Mouse (Mus musculus) embryonic fibroblast, embryonic 13.5 days (primary cell): ENCODE results near the gene Olfr2. TPM values are rescaled to one million over a fixed set of nuclear protein-coding genes. Genes with fewer than 3 reads are reported as not detected.
"Not testable (repeated sequence)": the region's sequence is repeated elsewhere in the genome, so short reads cannot be mapped to it uniquely, and the experiment has no call there.

Experiments used
- H3K27ac ChIP-seq: 2 replicates; pipeline ENCODE4 v1.5.1; 2012; ENCODE audit warnings: low read length, control low read depth, inconsistent platforms; ENCODE audit not compliant: insufficient read depth
- H3K4me1 ChIP-seq: 2 replicates; pipeline ENCODE4 v1.6.1; 2011; ENCODE audit warnings: low read length; ENCODE audit not compliant: control insufficient read depth, insufficient read depth
- H3K4me3 ChIP-seq: 2 replicates; pipeline ENCODE4 v1.5.1; 2011; ENCODE audit warnings: mild to moderate bottlenecking, control low read depth, low read length; ENCODE audit not compliant: insufficient read depth
- CTCF ChIP-seq: IDR thresholded peaks from 2 replicates; pipeline ENCODE4 v1.5.1; 2011; ENCODE audit warnings: mild to moderate bottlenecking, control low read depth, low read length, moderate library complexity, borderline replicate concordance; ENCODE audit not compliant: insufficient read depth
- POLR2A ChIP-seq: IDR thresholded peaks from 2 replicates; pipeline ENCODE4 v1.6.1; 2011; ENCODE audit warnings: low read depth, mild to moderate bottlenecking, control low read depth, low read length, moderate library complexity
- polyA plus RNA-seq: library from polyadenylated mRNA; stranded (reverse); fragments of >200 nt; gene quantifications from 2 replicates; pipeline ENCODE4 v1.2.4, GENCODE M21; 2011; ENCODE audit warnings: low read depth; ENCODE audit not compliant: missing spikeins, insufficient read length

Gene Olfr2
- not detected in 2 replicates for polyA plus RNA-seq

GRCm38 (mm10) chr7:107005972-107006371 lies at the start of gene Olfr2:
Olfr2 (minus strand) TSS chr7:107006072.
- Histone ChIP-seq H3K4me3 (no peak within 1 kb of the TSS), H3K4me1 (no peaks in the 10 kb centered on the region), H3K27ac (no peak within 1 kb of the TSS)
- TF ChIP-seq CTCF: no peak
- TF ChIP-seq POLR2A: no peak

- no peak for TF ChIP-seq POLR2A
- no peak overlapping the region for H3K27ac ChIP-seq
- no peak overlapping the region for H3K4me3 ChIP-seq
- no peaks in the 10 kb centered on the region for H3K4me1 ChIP-seq
These were observed 41.7 kb upstream of the Olfr2 start for GRCm38 (mm10) chr7:107047578-107047977.

DNA sequence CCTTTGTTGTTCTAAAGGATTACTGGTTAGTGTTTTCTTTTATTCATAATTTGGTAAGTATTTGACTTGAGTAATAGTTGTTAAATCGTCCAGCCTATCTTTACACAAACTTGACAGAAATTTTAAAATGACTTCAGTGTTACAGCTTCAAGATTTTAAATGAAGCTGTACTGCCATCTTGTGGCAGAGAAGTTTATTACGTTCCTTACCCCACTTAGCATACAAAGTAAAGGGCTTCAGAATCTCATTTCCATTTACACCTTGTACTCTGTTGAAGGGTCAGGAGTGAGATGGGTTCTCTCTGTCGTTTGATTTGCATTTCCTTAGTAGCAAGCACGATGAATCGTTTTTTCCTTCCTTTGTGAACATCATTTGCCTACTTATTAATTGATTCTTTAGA lies 40.0 kb upstream of the Olfr2 start:
- no peaks in the 10 kb centered on the region for H3K4me1 ChIP-seq
- no peak overlapping the region for H3K27ac ChIP-seq
- H3K4me3 ChIP-seq: no peak overlapping the region
- no peak for TF ChIP-seq CTCF
- no peak for TF ChIP-seq POLR2A

GRCm38 (mm10) chr7:107044407-107044806 lies 38.5 kb upstream of the Olfr2 start:
- no peaks in the 10 kb centered on the region for H3K4me1 ChIP-seq

GRCm38 (mm10) chr7:107043136-107043535 lies 37.3 kb upstream of the Olfr2 start:
- Histone ChIP-seq H3K27ac (no peak overlapping the region), H3K4me1 (no peaks in the 10 kb centered on the region), H3K4me3 (no peak overlapping the region)
- no peak for TF ChIP-seq POLR2A
- TF ChIP-seq CTCF: no peak

More at GRCm38 (mm10) chr7:107044407-107044806, 38.5 kb upstream of the Olfr2 start:
- TF ChIP-seq POLR2A (no peak), CTCF (no peak)
- Histone ChIP-seq H3K27ac (no peak overlapping the region), H3K4me3 (no peak overlapping the region)

- TF ChIP-seq POLR2A (no peak), CTCF (no peak)
- Histone ChIP-seq H3K4me3 (no peak overlapping the region), H3K4me1 (no peaks in the 10 kb centered on the region), H3K27ac (no peak overlapping the region)
These were observed 34.2 kb upstream of the Olfr2 start for GRCm38 (mm10) chr7:107039934-107040563.

GRCm38 (mm10) chr7:107030874-107031273 lies 25.0 kb upstream of the Olfr2 start, which contains the start of gene Olfr713:
Olfr713 (plus strand) TSS chr7:107031174.
- H3K27ac ChIP-seq: no peak within 1 kb of the TSS
- no peaks in the 10 kb centered on the region for H3K4me1 ChIP-seq
- no peak within 1 kb of the TSS for H3K4me3 ChIP-seq
- TF ChIP-seq CTCF (no peak), POLR2A (no peak)

GRCm38 (mm10) chr7:107004169-107004568 lies 1.7 kb downstream of the Olfr2 start:
- TF ChIP-seq POLR2A (no peak), CTCF (no peak)
- Histone ChIP-seq H3K4me3 (no peak overlapping the region), H3K27ac (no peak overlapping the region), H3K4me1 (no peaks in the 10 kb centered on the region)

- Histone ChIP-seq H3K27ac (no peak overlapping the region), H3K4me1 (no peaks in the 10 kb centered on the region)
- TF ChIP-seq POLR2A (no peak), CTCF (no peak)
These were observed 5.1 kb downstream of the Olfr2 start for GRCm38 (mm10) chr7:107000798-107001197.

GRCm38 (mm10) chr7:106985236-106985635 lies 20.6 kb downstream of the Olfr2 start:
- no peak overlapping the region for H3K27ac ChIP-seq
- no peak overlapping the region for H3K4me3 ChIP-seq
- H3K4me1 ChIP-seq: no peaks in the 10 kb centered on the region
- no peak for TF ChIP-seq POLR2A
- no peak for TF ChIP-seq CTCF

More at GRCm38 (mm10) chr7:107000798-107001197, 5.1 kb downstream of the Olfr2 start:
- no peak overlapping the region for H3K4me3 ChIP-seq

DNA sequence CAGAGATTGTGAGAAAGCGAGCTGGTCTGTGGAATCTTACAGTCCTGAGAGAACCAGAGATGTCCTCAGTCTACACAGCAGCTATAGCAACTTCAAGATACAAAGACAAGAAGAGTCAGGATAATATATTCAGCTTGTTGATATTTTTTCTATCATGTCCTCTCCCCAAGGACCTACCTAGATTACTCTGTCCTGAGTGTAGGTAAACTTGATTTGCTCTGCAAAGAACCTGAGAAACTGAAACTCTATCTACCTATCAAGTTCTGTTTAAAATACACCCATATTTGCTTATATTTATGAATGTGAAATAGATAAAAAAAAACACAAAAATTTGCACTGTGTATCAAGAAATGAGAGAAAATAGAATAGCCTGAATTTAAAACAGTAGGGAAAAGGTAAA lies 30.5 kb downstream of the Olfr2 start, which contains the start of gene Olfr711:
Gene Olfr711 (minus strand): TSS at position 101 of the 400 bp plus-strand sequence.
- Histone ChIP-seq H3K4me3 (no peak within 1 kb of the TSS), H3K4me1 (no peaks in the 10 kb centered on the region), H3K27ac (no peak within 1 kb of the TSS)
- no peak for TF ChIP-seq POLR2A
- TF ChIP-seq CTCF: no peak

GRCm38 (mm10) chr7:106967503-106967902 lies 38.4 kb downstream of the Olfr2 start:
- not testable (repeated sequence) for H3K27ac ChIP-seq, H3K4me1 ChIP-seq, H3K4me3 ChIP-seq
